Mouse (Mus musculus) layer of hippocampus, adult 9-10 months (tissue): ENCODE results near the gene Cit.

Experiments
- DNase-seq: peaks from one replicate; pipeline ENCODE4 v3.0.0; 2022; ENCODE audit warnings: low spot score

Gene Cit

GRCm38 (mm10) chr5:115851029-115851365 is 5.9 kb downstream of the Cit start:
- peak; percentile 43 for DNase-seq

- DNase-seq, result no peak
These were observed 7.4 kb downstream of the Cit start for GRCm38 (mm10) chr5:115852431-115852830.

- no peak for DNase-seq
These were observed 8.6 kb downstream of the Cit start for GRCm38 (mm10) chr5:115853691-115854090.

DNA sequence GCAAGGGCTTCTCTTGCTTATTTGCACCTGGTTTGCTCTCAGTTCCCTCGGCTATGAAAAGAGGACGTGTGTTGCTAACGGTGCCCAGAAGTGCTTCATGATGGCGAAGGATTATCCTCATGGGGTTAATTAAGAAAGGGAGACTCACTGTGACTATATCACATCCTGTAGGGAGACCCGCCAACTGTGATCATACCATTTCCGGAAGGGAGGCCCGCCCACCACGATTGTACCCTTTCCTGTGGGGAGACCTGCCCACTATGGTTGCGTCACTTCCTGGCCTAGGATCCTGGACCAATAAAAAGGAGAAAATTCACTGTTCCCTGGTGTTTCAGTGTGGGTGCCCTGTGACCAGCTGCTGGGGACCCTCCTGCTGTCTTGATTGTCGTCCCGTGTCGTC is 9.3 kb downstream of the Cit start:
- DNase-seq, result no peak

DNA sequence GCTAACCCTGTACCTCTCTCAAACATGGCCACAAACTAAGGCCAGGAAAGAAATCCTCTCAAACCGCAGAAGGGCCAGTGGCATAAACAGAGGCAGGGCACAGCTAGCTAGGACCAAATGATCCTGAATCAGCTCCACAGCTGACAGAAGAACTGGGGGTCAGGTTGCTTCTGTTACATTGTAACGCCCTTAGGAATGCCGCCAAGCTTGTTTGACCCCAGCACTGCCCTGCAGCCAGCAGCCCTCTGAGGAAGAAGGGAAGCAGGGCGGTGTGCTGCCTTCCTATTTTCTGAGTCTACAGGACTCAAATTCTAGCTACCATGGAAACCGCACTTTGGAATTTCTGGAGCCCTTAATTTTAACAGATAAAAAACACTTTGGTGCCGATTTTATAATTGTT is 13.6 kb downstream of the Cit start:
- DNase-seq, result no peak

GRCm38 (mm10) chr5:115859461-115859860 is 14.4 kb downstream of the Cit start:
- no peak for DNase-seq

- DNase-seq, result no peak
These were observed 16.9 kb downstream of the Cit start for GRCm38 (mm10) chr5:115861991-115862390.

- no peak for DNase-seq
These were observed 17.4 kb downstream of the Cit start for GRCm38 (mm10) chr5:115862439-115862838.

DNA sequence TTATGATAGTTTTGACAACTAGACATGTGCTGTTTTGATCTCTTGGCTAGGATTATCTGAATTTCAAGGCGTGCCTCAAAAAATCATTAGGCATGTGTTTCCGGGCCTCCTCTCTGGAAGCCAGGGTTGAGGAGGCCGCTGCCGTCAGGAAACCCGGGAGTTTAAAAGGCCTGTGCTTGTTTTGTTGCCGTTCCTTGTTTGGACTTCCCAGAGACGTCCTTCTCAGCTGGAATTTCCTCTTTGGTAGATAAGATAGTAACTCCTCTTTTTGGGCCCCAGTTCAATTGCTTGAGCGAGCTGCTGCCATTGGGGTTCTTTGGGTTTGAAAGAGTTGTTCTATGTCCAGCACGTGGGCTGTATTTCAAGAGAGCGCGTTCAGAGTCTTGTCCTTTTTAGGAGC is 21.2 kb downstream of the Cit start:
- DNase-seq, result no peak

- no peak for DNase-seq
These were observed 23.5 kb downstream of the Cit start for GRCm38 (mm10) chr5:115868540-115868939.

DNA sequence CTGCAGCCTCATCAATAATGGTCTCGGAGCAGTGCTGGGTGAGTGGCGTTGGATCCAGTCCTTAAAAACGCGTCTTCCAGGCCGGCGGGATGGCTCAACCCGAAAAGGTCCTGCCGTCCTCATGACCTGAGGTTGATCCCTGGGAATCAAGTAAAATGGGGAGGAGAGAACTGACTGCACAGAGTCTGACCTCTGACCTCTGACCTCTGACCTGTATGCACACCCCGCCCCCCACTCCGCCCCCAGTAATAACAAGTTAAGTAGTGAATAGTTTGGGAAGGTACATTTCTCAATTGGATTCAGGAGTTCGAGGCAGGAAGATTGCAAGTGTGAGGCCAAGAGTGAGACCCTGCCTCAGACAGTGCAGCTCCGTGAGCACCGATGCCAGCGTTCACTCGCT is 24.1 kb downstream of the Cit start:
- DNase-seq, result no peak

- DNase-seq, result no peak
These were observed 26.1 kb downstream of the Cit start for GRCm38 (mm10) chr5:115871153-115871552.

GRCm38 (mm10) chr5:115872106-115872505 is 27.0 kb downstream of the Cit start:
- DNase-seq, result no peak

DNA sequence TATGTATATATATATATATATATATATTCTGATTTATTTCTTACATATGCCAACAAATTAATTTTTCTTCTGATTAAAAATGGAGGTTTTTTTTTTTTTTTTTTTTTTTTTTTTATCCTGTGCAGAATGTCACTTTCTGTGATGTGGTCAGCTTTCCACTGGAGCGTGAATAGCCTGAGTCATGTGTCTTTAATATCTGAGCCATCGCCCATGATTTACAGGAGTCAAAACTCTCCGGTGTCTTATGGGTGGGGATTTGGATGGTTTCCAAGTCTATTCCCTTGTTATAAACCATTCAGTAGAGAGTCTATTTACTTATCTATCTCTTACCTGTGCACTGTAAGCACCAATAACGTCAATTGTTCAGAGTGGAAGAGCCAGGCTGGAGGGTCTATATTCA is 27.9 kb downstream of the Cit start:
- no peak for DNase-seq

DNA sequence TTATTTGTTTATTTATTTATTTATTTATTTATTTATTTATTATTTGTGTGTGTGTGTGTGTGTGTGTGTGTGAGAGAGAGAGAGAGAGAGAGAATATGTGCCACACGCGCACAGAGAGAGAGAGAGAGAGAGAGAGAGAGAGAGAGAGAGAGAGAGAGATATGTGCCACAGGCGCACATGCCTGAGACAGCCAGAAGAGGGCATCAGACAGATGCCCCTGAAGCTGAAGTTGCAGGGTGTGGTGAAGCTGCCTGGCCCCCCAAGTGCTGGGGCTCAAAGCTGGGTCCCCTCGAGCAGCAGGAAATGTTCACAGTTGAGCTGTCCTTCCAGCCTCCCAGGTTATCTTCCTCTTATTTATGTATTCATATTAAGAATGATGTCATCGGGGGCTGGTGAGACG is 32.3 kb downstream of the Cit start:
- no peak for DNase-seq

- DNase-seq, result no peak
These were observed 37.1 kb downstream of the Cit start for GRCm38 (mm10) chr5:115882165-115882564.

GRCm38 (mm10) chr5:115884429-115884828 is 39.4 kb downstream of the Cit start:
- DNase-seq, result no peak

DNA sequence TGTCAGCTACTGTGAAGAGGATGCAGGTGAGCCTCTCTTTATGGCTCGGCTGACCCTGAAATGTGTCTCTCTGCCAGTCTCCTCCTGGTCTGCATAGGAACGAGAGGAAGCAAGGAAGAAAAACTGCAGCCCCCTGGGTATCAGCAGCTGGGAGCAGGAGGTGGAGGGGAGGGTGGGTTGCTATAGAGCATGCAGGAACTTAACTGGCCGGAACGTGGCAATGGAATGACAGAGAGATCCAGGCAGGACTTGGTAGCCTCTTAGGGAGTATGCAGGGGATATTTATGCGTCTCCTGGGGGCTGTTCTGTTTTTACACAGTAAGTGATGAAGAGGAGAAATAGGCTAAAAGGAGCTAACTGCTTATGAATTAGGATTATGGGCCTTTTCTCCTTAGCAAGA is 48.7 kb downstream of the Cit start:
- no peak for DNase-seq

GRCm38 (mm10) chr5:115897036-115897435 is 52.0 kb downstream of the Cit start:
- DNase-seq, result no peak

DNA sequence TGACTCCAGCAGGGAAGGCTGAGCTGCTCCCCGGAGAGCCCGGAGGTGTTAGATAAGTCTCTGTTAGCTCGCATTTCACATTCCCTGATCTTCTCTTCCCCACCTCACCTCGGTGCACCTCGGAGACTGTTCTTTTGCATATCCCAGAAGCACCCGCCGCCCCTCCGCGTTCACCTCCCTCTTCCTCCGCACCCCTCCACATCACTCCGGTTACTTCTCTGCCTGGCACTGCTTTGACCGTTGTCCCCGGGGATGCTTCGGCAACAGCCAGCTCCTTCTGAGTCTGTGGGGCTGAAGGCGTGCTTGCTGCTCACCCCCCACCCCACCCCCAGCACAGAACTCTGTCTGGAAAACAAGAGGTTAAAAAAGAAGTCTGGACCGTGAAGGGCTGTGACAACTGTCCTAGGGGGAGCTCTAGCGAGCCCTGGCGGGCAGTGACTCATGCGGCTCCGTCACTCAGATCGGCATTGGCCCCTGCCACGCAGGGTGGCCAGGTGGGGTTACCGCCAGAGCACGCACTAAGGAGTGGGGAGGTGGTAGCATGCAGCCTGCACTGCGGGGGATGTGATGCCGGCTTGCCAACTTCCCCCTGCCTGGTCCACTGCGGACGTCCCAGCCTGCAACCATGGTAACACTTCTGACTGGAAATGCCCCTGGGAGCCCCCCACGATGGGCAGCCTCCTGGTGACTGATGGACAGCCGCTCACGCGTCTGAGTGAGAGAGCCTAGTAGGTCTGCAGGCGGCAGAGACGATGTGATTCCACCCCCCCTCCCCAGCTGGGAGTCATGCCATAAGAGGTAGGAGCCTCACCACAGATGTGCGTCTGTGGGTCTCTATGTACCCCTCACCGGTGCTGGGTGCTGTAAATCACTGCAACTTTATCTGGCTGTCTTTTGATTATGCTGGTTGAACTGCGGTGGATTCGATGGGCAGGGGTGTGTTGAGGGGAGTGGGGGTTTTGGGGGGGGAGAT is 62.2 kb downstream of the Cit start:
- no peak for DNase-seq

GRCm38 (mm10) chr5:115908251-115908650 is 63.2 kb downstream of the Cit start:
- DNase-seq, result no peak

DNA sequence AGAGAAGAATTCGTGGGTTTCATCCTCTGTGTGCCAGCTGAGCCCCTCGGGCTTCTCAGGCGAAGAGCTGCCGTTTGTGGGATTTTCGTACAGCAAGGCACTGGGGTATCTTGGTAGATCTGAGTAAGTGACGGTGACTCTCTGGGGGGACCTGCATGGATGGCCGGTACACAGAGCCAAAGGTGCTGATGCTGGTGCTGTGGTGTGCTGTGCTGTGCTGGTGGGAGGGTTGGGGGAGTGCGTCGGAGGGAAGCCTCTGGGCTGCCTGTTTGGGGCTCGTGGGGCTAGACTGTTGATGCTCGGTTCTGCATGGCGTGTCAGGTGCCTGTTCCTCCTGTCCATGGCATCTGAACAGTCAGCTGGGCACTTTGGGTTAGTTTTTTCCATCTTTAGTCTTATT is 63.6 kb downstream of the Cit start:
- DNase-seq, result no peak

DNA sequence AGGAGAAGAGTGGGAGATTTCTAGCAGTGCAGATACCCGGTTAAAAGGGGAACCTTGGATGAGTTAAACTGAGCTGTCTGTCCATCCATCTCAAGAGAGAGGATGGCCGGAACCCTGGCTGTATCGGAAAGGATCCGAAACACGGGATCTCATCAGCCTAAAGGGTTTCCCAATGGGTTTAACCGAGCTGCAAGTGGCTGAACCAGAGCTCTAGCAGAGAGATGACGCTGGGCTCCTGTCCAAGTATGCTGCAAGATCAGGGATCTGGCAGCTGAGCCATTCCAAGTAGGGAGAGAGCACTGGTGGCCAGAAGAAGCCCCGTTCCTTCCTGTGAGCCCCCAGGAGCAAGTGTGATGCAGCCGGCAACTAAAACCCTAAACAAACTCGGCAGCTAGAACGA is 64.0 kb downstream of the Cit start:
- no peak for DNase-seq

GRCm38 (mm10) chr5:115910491-115910890 is 65.4 kb downstream of the Cit start:
- no peak for DNase-seq
